Mouse (Mus musculus) midbrain, embryonic 12.5 days (tissue): ENCODE measurements at regions not wholly inside any gene's neighbourhood (a gene's known extent, or its start where the extent isn't known, plus 50 kb on each side); places are given as distances from the start of the nearest gene placed in this dataset.

Experiments used
- ATAC-seq: fragments of 200-750 bp; cut with Nextera tagmentation; 2 replicates; pipeline ENCODE4 v1.8.0; 2017; ENCODE audit warnings: low read depth, moderate TSS enrichment, moderate library complexity; ENCODE audit not compliant: low FRiP score
- H3K27ac ChIP-seq: fragments of 300-500 bp; sonication (generic); replicated peaks from 2 replicates; pipeline ENCODE4 v1.5.1; 2016; ENCODE audit warnings: mild to moderate bottlenecking
- H3K27me3 ChIP-seq: fragments of 300-500 bp; sonication (generic); 2 replicates; pipeline ENCODE4 v1.6.1; 2016; ENCODE audit warnings: mild to moderate bottlenecking
- H3K36me3 ChIP-seq: fragments of 300-500 bp; sonication (generic); 2 replicates; pipeline ENCODE4 v1.6.1; 2016
- H3K4me1 ChIP-seq: fragments of 300-500 bp; sonication (generic); 2 replicates; pipeline ENCODE4 v1.6.1; 2016
- H3K4me2 ChIP-seq: fragments of 300-500 bp; sonication (generic); replicated peaks from 2 replicates; pipeline ENCODE4 v1.6.1; 2016; ENCODE audit warnings: mild to moderate bottlenecking, moderate library complexity
- H3K4me3 ChIP-seq: fragments of 300-500 bp; sonication (generic); 2 replicates; pipeline ENCODE4 v1.5.1; 2016; ENCODE audit warnings: mild to moderate bottlenecking
- H3K9ac ChIP-seq: fragments of 300-500 bp; sonication (generic); replicated peaks from 2 replicates; pipeline ENCODE4 v1.6.1; 2016; ENCODE audit warnings: mild to moderate bottlenecking, moderate library complexity
- H3K9me3 ChIP-seq: fragments of 300-500 bp; sonication (generic); 2 replicates; pipeline ENCODE4 v1.6.1; 2016; ENCODE audit warnings: mild to moderate bottlenecking
- WGBS: fragments of 180-500 bp; shearing (Covaris S2); methylation state at CpG from one replicate; pipeline ENCODE4 v1.1.7; 2016; 5-methylcytosine and 5-hydroxymethylcytosine counted together

DNA sequence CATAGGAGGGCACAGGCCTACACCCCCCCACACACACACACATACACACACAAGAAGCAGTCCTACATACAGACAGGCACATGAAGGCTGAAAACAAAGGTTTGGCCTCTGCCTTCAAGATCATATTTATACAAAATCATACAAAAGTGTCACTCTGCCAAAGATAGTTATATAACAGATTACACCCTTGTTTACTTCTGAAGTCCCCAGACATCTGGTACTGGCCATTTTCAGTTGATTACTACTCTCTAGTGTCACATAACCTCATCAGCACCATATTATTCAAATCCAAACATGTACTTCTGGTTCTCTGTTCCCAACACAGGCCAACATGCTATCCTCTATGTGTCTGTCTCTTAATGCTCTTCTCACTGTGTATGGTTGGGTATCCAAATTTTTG lies 619.7 kb downstream of the Nova1 start:
- no peak overlapping the region for H3K27ac ChIP-seq
- no peaks in the 10 kb centered on the region for H3K36me3 ChIP-seq
- H3K4me2 ChIP-seq: no peak overlapping the region
- no peaks in the 10 kb centered on the region for H3K4me1 ChIP-seq
- no peak for ATAC-seq
- no peak overlapping the region for H3K9ac ChIP-seq
- H3K9me3 ChIP-seq: no peaks in the 10 kb centered on the region
- no peaks in the 10 kb centered on the region for H3K27me3 ChIP-seq
- H3K4me3 ChIP-seq: no peak overlapping the region

DNA sequence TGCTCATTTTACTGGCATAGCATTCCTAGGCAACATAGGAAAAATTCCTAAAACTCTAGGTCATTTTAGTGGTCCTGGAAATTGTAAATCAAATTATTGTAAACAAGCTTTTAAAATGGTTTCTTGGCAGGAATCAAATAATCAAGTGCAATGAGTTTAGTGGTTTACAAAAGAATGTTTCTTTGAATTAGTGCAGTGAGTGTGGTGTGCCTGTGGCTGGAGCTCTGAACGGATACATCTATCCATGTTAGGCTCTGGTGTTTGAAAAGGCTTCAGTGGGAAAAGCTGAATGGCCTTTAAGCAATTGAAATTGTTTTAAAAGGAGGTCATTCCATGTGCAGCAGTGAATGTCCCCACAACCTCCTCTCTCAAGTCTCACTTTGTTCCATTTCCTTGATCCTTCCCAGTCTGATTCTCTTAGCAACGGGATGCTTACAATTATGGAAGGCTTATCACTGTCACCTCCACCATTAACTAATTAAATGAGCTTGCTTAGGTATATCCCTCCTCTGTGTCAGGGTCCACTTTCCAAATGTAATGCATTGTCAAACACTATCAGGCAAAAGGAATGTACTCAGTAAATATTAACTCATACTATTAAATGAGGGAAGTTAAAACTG lies 621.1 kb downstream of the Nova1 start:
- H3K4me2 ChIP-seq: no peak overlapping the region
- ATAC-seq: no peak
- no peak overlapping the region for H3K4me3 ChIP-seq
- H3K27ac ChIP-seq: no peak overlapping the region
- no peak overlapping the region for H3K9ac ChIP-seq
- H3K4me1 ChIP-seq: no peaks in the 10 kb centered on the region
- H3K9me3 ChIP-seq: no peaks in the 10 kb centered on the region
- no peaks in the 10 kb centered on the region for H3K27me3 ChIP-seq
- 48% methylated on average over 2 of the region's 2 CpGs for WGBS
- H3K36me3 ChIP-seq: no peaks in the 10 kb centered on the region

DNA sequence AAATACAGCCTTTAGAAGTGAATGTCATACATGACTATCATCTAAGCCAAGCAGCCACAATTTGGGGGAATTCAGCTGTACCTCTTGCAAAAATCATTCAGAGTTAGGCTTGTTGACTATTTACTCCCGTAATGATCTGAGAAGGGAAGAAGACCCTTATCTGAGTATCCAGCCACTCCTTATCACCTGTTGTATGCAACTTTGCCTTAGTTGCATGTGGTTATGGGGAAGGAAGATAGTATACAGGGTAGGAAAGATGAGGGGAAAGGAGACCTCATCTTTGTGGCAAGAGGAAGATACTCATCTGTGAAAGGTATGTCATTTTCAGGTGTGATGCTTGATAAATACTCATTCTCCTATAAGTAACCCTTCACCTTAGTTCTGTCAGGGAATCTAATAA lies 624.6 kb downstream of the Nova1 start:
- 77% methylated on average over 1 of the region's 1 CpGs for WGBS
- Histone ChIP-seq H3K4me3 (no peak overlapping the region), H3K9me3 (no peaks in the 10 kb centered on the region), H3K27ac (no peak overlapping the region), H3K4me1 (no peaks in the 10 kb centered on the region), H3K27me3 (no peaks in the 10 kb centered on the region), H3K36me3 (no peaks in the 10 kb centered on the region), H3K9ac (no peak overlapping the region), H3K4me2 (no peak overlapping the region)
- ATAC-seq: no peak
